Mouse (Mus musculus): Measurements from ENCODE around the gene March6.

The March6 gene

GRCm38 (mm10) chr15:31417409-31417795, 113.5 kb downstream of the March6 start:
- DNase-seq (ENCODE audit: low spot score): no peak

GRCm38 (mm10) chr15:31415181-31415580, 115.7 kb downstream of the March6 start:
- DNase-seq (ENCODE audit: low spot score): no peak

GRCm38 (mm10) chr15:31414179-31414898, 116.5 kb downstream of the March6 start:
- DNase-seq (ENCODE audit: low spot score): no peak

GRCm38 (mm10) chr15:31413662-31414061, 117.2 kb downstream of the March6 start:
- DNase-seq (ENCODE audit: low spot score): no peak

- DNase-seq (ENCODE audit: low spot score): no peak
Measured at GRCm38 (mm10) chr15:31412933-31413332, 117.9 kb downstream of the March6 start.

GRCm38 (mm10) chr15:31412436-31412835, 118.4 kb downstream of the March6 start:
- DNase-seq (ENCODE audit: low spot score): no peak

GRCm38 (mm10) chr15:31407490-31407889, 123.4 kb downstream of the March6 start:
- DNase-seq (ENCODE audit: low spot score): no peak

GRCm38 (mm10) chr15:31406881-31407280, 124.0 kb downstream of the March6 start:
- no peak for DNase-seq (ENCODE audit: low spot score)

All from layer of hippocampus, adult 11-12 months (tissue).